Mouse (Mus musculus) neural tube, embryonic 11.5 days (tissue): ENCODE measurements at regions not wholly inside any gene's neighbourhood (a gene's known extent, or its start where the extent isn't known, plus 50 kb on each side); places are given as distances from the start of the nearest gene placed in this dataset.

Source experiments
- ATAC-seq: fragments of 200-750 bp; cut with Nextera tagmentation; 2 replicates; pipeline ENCODE4 v1.8.0; 2017; ENCODE audit warnings: moderate number of reproducible peaks, mild to moderate bottlenecking, moderate TSS enrichment, moderate library complexity; ENCODE audit not compliant: insufficient read depth, low FRiP score, low TSS enrichment
- DNase-seq: peaks from one replicate; pipeline ENCODE4 v3.0.0-alpha.2; 2015; ENCODE audit warnings: low spot score
- H3K27ac ChIP-seq: fragments of 300-500 bp; sonication (generic); 2 replicates; pipeline ENCODE4 v1.5.1; 2014; ENCODE audit warnings: low read depth, mild to moderate bottlenecking, low read length
- H3K27me3 ChIP-seq: fragments of 300-500 bp; sonication (generic); 2 replicates; pipeline ENCODE4 v1.6.1; 2014; ENCODE audit warnings: mild to moderate bottlenecking, low read length, mixed read lengths; ENCODE audit not compliant: control insufficient read depth, insufficient read depth
- H3K36me3 ChIP-seq: fragments of 300-500 bp; sonication (generic); 2 replicates; pipeline ENCODE4 v1.6.1; 2014; ENCODE audit warnings: mild to moderate bottlenecking, low read length, moderate library complexity, mixed read lengths; ENCODE audit not compliant: control insufficient read depth, insufficient read depth
- H3K4me1 ChIP-seq: fragments of 300-500 bp; sonication (generic); 2 replicates; pipeline ENCODE4 v1.6.1; 2014; ENCODE audit warnings: low read length, mixed read lengths; ENCODE audit not compliant: control insufficient read depth, insufficient read depth
- H3K4me2 ChIP-seq: fragments of 300-500 bp; sonication (generic); 2 replicates; pipeline ENCODE4 v1.6.1; 2014; ENCODE audit warnings: low read depth, mild to moderate bottlenecking, moderate library complexity
- H3K4me3 ChIP-seq: fragments of 300-500 bp; sonication (generic); 2 replicates; pipeline ENCODE4 v1.5.1; 2014; ENCODE audit warnings: low read depth, low read length
- H3K9ac ChIP-seq: fragments of 300-500 bp; sonication (generic); 2 replicates; pipeline ENCODE4 v1.6.1; 2014; ENCODE audit warnings: mild to moderate bottlenecking, low read length
- H3K9me3 ChIP-seq: fragments of 300-500 bp; sonication (generic); 2 replicates; pipeline ENCODE4 v1.6.1; 2016; ENCODE audit warnings: low read length; ENCODE audit not compliant: control insufficient read depth
- WGBS: fragments of 180-500 bp; shearing (Covaris S2); extraction: QIAGEN DNeasy Blood & Tissue Kit; methylation state at CpG from one replicate; pipeline ENCODE4 v1.1.7; 2014; 5-methylcytosine and 5-hydroxymethylcytosine counted together

DNA sequence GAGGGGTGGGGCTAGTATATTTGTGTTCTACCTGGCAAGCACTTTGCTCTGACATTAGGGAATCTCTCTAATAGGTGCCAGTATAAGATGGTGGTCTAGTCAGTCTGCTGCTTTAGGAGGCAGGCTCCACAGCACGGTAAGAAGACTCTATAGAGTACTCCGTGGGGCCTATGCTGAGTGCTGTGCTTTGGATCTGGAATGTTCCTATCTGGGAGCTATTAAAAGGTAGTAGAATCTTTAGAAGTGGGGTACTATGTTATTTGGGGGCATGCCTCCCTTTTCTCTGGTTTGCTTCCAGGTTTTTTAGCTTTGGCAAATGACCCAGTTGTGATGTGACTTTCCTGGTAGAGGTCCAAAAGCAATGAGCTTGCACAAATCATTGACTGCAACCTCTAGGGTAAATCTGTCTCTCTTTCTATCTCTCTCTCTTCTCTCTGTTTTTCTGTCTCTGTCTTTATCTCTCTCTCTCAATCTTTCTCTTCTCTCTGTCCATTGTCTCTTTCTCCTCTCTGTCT lies 208.6 kb upstream of the Camk1g start:
- no peak for DNase-seq
- ATAC-seq, result no peak
- Histone ChIP-seq H3K4me2 (no peak overlapping the region), H3K36me3 (no peaks in the 10 kb centered on the region), H3K9me3 (no peaks in the 10 kb centered on the region), H3K27ac (no peak overlapping the region), H3K4me1 (no peaks in the 10 kb centered on the region), H3K9ac (no peak overlapping the region), H3K27me3 (no peaks in the 10 kb centered on the region), H3K4me3 (no peak overlapping the region)
- 82% methylated on average over 2 of the region's 2 CpGs for WGBS

DNA sequence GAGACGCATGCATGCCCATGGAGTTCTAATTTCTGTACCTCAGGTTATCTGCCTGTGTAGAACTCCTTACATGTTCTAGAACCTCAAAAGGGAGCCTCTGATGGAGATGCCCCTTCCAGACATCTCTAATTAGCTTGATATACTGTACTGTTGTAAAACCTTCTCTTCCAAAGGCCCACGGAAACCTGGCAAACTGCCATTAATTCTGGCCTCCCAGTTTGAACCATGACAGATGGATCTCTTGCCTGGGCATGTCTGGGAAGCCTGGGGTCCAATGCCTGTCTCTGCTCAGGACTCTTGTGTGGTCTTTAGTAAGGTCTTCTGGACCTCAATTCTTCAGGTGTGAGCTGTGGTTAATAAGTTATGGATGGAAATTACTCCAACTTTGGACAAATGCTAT lies 207.7 kb upstream of the Camk1g start:
- WGBS, result 76% methylated on average over 2 of the region's 2 CpGs

GRCm38 (mm10) chr1:193575986-193576713 lies 206.1 kb upstream of the Camk1g start:
- H3K9ac ChIP-seq, result no peak overlapping the region
- H3K4me3 ChIP-seq, result no peak overlapping the region
- ATAC-seq, result peak; percentile 93
- WGBS, result 14% methylated on average over 12 of the region's 12 CpGs
- H3K36me3 ChIP-seq, result no peaks in the 10 kb centered on the region
- H3K9me3 ChIP-seq, result no peaks in the 10 kb centered on the region
- H3K27me3 ChIP-seq, result no peaks in the 10 kb centered on the region
- no peaks in the 10 kb centered on the region for H3K4me1 ChIP-seq
- H3K27ac ChIP-seq, result no peak overlapping the region
- no peak overlapping the region for H3K4me2 ChIP-seq
- DNase-seq, result peak; percentile 84

More for the DNA sequence above, 207.7 kb upstream of the Camk1g start:
- Histone ChIP-seq H3K27me3 (no peaks in the 10 kb centered on the region), H3K9me3 (no peaks in the 10 kb centered on the region), H3K4me2 (no peak overlapping the region), H3K4me1 (no peaks in the 10 kb centered on the region), H3K36me3 (no peaks in the 10 kb centered on the region), H3K27ac (no peak overlapping the region), H3K9ac (no peak overlapping the region), H3K4me3 (no peak overlapping the region)
- no peak for DNase-seq
- no peak for ATAC-seq

- H3K27ac ChIP-seq, result no peak overlapping the region
- no peak overlapping the region for H3K9ac ChIP-seq
- H3K27me3 ChIP-seq, result no peaks in the 10 kb centered on the region
- 82% methylated on average over 2 of the region's 2 CpGs for WGBS
- H3K4me1 ChIP-seq, result no peaks in the 10 kb centered on the region
- H3K9me3 ChIP-seq, result no peaks in the 10 kb centered on the region
- H3K4me2 ChIP-seq, result no peak overlapping the region
- no peaks in the 10 kb centered on the region for H3K36me3 ChIP-seq
- H3K4me3 ChIP-seq, result no peak overlapping the region
- no peak for ATAC-seq
- no peak for DNase-seq
Observed at GRCm38 (mm10) chr1:193572827-193573226, 202.7 kb upstream of the Camk1g start.

DNA sequence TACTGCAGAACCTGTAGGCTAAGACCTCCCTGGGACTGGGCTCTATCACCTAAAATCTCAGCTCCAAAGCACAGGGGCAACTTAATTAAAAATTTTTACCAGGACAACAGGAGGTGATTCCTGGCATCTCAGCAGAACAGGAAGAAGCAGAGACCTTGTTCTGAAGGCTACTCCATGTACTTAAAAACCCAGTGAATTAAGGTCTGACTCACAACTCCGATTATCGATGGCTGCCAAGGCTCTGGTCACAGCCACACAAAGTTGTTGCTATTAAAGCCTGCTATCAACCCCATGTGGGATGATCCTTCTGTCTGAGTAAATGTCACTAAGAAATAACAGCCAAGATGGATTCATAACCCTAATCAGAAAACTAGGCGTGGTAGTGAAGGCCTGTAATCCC lies 202.3 kb upstream of the Camk1g start:
- no peak overlapping the region for H3K4me2 ChIP-seq
- no peaks in the 10 kb centered on the region for H3K27me3 ChIP-seq
- H3K4me3 ChIP-seq, result no peak overlapping the region
- no peaks in the 10 kb centered on the region for H3K9me3 ChIP-seq
- DNase-seq (no peak), ATAC-seq (no peak)
- H3K9ac ChIP-seq, result no peak overlapping the region
- 94% methylated on average over 3 of the region's 3 CpGs for WGBS
- H3K4me1 ChIP-seq, result no peaks in the 10 kb centered on the region
- H3K27ac ChIP-seq, result no peak overlapping the region
- H3K36me3 ChIP-seq, result no peaks in the 10 kb centered on the region

- Histone ChIP-seq H3K27me3 (no peaks in the 10 kb centered on the region), H3K4me2 (no peak overlapping the region)
Observed at GRCm38 (mm10) chr1:193571088-193571487, 201.0 kb upstream of the Camk1g start.

GRCm38 (mm10) chr1:193568586-193569174 lies 198.6 kb upstream of the Camk1g start:
- Histone ChIP-seq H3K27me3 (no peaks in the 10 kb centered on the region), H3K9me3 (no peaks in the 10 kb centered on the region), H3K4me2 (no peak overlapping the region), H3K4me3 (no peak overlapping the region), H3K27ac (no peak overlapping the region), H3K36me3 (no peaks in the 10 kb centered on the region), H3K9ac (no peak overlapping the region), H3K4me1 (no peaks in the 10 kb centered on the region)
- ATAC-seq (no peak), DNase-seq (no peak)
- WGBS, result 47% methylated on average over 4 of the region's 4 CpGs

More at GRCm38 (mm10) chr1:193571088-193571487, 201.0 kb upstream of the Camk1g start:
- ATAC-seq, result no peak
- no peak overlapping the region for H3K27ac ChIP-seq
- H3K9ac ChIP-seq, result no peak overlapping the region
- H3K4me3 ChIP-seq, result no peak overlapping the region
- DNase-seq, result no peak
- H3K9me3 ChIP-seq, result no peaks in the 10 kb centered on the region
- no peaks in the 10 kb centered on the region for H3K4me1 ChIP-seq
- no peaks in the 10 kb centered on the region for H3K36me3 ChIP-seq

DNA sequence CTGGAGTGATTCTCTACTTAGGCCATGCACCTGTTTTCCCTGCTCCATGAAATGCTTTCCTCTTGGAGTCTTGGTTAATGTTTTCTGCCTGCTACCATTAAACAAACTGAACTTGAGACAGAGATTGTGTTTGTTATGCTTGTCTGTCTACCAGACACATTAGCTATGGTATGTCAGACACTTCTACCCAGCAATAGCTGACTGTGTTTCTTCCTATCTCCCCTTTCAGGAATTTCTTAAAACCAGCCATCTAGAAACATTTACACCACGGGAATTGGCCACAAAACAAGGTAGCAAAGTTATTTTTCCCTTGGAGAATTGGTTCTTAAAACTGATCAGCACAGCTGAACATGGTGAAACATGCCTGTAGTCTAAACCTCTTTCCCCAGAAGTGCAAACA lies 197.1 kb upstream of the Camk1g start:
- no peaks in the 10 kb centered on the region for H3K27me3 ChIP-seq
- DNase-seq (no peak), ATAC-seq (no peak)
- no peak overlapping the region for H3K9ac ChIP-seq
- H3K36me3 ChIP-seq, result no peaks in the 10 kb centered on the region
- no peak overlapping the region for H3K27ac ChIP-seq
- 60% methylated on average over 1 of the region's 1 CpGs for WGBS
- no peaks in the 10 kb centered on the region for H3K9me3 ChIP-seq
- no peak overlapping the region for H3K4me3 ChIP-seq
- no peaks in the 10 kb centered on the region for H3K4me1 ChIP-seq
- H3K4me2 ChIP-seq, result no peak overlapping the region

- no peaks in the 10 kb centered on the region for H3K36me3 ChIP-seq
- no peak for ATAC-seq
- DNase-seq, result no peak
- no peak overlapping the region for H3K9ac ChIP-seq
- H3K4me2 ChIP-seq, result no peak overlapping the region
- WGBS, result 75% methylated on average over 3 of the region's 3 CpGs
- H3K27ac ChIP-seq, result no peak overlapping the region
- no peaks in the 10 kb centered on the region for H3K27me3 ChIP-seq
- H3K9me3 ChIP-seq, result no peaks in the 10 kb centered on the region
- H3K4me3 ChIP-seq, result no peak overlapping the region
- no peaks in the 10 kb centered on the region for H3K4me1 ChIP-seq
Observed at GRCm38 (mm10) chr1:193564225-193564624, 194.1 kb upstream of the Camk1g start.
